Mouse (Mus musculus) heart, postnatal 4 days (tissue): Measurements from ENCODE around the gene Ybx3. TPM values are rescaled to one million over a fixed set of nuclear protein-coding genes. Genes with fewer than 3 reads are reported as not detected.

Source experiments
- DNase-seq: peaks from one replicate; pipeline ENCODE4 v3.0.0; 2021
- total RNA-seq, 2 experiments: library from RNA; stranded (reverse); gene quantifications; 2 replicates each; pipeline ENCODE4 v1.2.3; 2021

The Ybx3 gene
- total RNA-seq, 2 experiments from 2014 or later, result 274 to 277 TPM

DNA sequence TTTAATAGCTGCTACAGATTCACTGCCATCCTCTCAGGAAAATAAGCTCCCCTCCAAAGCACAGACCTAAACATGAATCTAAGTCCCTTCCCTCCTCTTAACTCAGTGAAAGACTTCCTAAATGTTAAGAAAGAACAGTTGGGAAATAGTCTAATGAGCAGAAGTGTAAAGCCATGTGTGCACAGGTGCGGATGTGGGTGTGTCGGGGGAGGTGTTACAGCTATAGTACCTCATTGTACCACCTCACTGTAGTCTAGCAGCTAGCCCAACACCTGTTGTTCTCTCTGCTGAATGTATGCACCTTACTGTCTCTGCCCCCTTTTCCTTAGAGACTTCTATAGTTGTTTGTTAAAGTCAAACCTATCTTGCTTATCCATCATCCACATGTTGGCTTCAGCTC is 61.2 kb downstream of the Ybx3 start:
- DNase-seq, result no peak

DNA sequence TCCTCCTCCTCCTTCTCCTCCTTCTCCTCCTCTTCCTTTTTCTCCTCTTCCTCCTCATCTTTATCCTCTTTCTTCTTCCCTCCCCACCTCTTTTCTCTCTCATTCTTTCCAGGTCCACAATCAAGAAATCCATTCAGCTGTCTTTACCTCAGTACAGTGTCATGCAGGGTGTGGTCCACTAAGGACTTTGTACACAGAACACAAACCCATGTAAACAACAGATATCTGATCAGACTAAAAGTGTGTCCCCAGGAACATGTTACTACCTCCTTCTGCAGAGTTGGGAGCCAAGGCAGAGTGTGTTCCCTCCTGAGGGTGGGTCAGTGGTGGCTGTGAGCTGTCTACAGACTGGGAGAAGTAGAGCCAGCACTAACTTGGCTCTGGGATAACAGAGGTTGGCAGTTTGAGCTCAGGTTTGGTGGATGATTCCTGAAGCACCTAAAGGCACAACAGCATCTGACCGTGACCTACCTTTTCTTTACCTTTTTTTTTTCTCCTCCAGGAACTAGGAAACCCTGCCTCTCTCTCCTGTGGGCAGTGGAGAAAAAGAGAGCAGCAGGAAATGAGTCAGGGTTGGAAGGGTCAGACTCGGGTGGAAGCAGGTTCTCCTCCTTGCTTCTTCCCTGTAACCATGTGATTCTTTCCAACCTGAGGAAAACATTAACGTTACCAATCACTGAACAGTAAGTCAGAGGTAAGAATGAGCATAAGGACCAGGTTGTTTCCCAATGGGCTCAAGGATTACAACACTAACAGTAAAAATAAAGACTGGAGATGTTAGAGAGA is 66.2 kb downstream of the Ybx3 start:
- no peak for DNase-seq

DNA sequence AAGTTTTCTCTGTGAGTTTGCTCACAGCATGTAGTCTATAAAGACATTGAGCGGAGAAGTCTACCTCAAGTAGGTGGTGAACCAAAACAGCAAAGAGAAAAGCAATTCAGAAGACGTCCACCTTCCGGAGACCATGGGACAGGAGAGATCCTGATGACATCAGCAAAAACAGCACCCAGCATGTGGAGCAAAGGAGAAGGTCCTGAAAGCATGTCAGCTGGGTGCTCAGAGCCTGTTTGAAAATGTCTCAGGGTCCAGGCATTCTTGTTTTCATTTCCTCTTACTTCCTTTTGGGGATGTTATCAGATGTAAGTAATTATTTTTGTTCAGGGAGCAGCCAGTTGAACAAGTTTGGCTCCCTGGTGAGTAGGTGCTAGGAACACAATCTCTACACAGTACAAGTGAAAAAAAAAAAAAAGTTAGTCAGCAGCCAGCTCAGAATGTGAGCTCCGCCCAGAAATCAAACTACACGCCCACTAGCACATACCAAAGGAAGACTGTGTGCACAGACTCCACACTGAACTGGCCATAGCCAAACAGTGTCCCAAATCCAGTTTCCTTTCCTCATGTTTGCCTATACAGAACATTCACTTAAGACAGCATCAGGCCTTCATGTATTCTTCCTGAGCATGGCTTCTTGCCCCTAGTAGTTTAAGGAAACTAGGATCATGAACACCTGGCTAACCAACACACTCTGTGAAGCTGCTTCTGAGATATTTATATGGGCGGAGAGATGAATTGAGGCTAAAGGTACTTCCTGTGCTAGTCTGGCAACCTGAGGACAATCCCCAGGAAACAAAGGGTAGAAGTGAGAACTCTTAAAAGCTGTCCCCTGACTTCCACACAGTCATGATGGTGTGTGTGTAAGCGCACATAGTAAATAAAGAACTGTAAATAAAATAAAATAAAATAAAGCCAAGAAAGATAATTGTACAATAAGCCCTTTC is 71.8 kb downstream of the Ybx3 start:
- no peak for DNase-seq

Other genes with a start within 250 kb of the Ybx3 start
- gene Klra2, start 141.1 kb downstream of the Ybx3 start, total RNA-seq, result under 1 TPM; 0.16 to 0.33 TPM
- gene Magohb, start 95.2 kb downstream of the Ybx3 start, total RNA-seq, result 10 to 100 TPM; 15.7 to 18.5 TPM
- under 1 TPM; 0.21 to 0.36 TPM for gene Styk1, start 34.9 kb downstream of the Ybx3 start, total RNA-seq
- gene 5430401F13Rik, start 97.9 kb upstream of the Ybx3 start, total RNA-seq, result not detected
- not detected for gene Gm6619, start 97.9 kb upstream of the Ybx3 start, total RNA-seq
- gene Tas2r130, start 242.4 kb upstream of the Ybx3 start, total RNA-seq, result not detected